Mouse (Mus musculus): Measurements from ENCODE around the gene Olfr736. TPM values are rescaled to one million over a fixed set of nuclear protein-coding genes. Genes with fewer than 3 reads are reported as not detected.

Gene Olfr736
- polyA plus RNA-seq (2014; fragmentation: Illumina TruSeq; extraction: RNeasy Lipid Tissue Mini Kit (QIAGEN cat#74804); ENCODE audit: low read depth, low replicate concordance): not detected

GRCm38 (mm10) chr14:50380863-50381262, at the start of gene Olfr736:
Gene Olfr736 (plus strand): TSS chr14:50381163.

GRCm38 (mm10) chr14:50348796-50349195, 32.2 kb upstream of the Olfr736 start, which contains the start of gene Olfr735:
Gene Olfr735 (minus strand): TSS chr14:50348872.

GRCm38 (mm10) chr14:50357593-50357992, 23.4 kb upstream of the Olfr736 start, which contains the start of gene Tlr11:
Gene Tlr11 (plus strand): TSS chr14:50357914.

GRCm38 (mm10) chr14:50407268-50407667, 26.3 kb downstream of the Olfr736 start, which contains the start of gene Olfr738:
Gene Olfr738 (plus strand): TSS chr14:50407568.

GRCm38 (mm10) chr14:50418326-50418725, 37.4 kb downstream of the Olfr736 start, which contains the start of gene Olfr739:
Gene Olfr739 (plus strand): TSS chr14:50418626.

Other genes with a start within 250 kb of the Olfr736 start
- gene Olfr728, start 238.5 kb upstream of the Olfr736 start, polyA plus RNA-seq (2014; fragmentation: Illumina TruSeq; extraction: RNeasy Lipid Tissue Mini Kit (QIAGEN cat#74804); ENCODE audit: low read depth, low replicate concordance): not detected
- gene Olfr729, start 228.3 kb upstream of the Olfr736 start, polyA plus RNA-seq (2014; fragmentation: Illumina TruSeq; extraction: RNeasy Lipid Tissue Mini Kit (QIAGEN cat#74804); ENCODE audit: low read depth, low replicate concordance): not detected
- not detected for gene Olfr730, start 193.0 kb upstream of the Olfr736 start, polyA plus RNA-seq (2014; fragmentation: Illumina TruSeq; extraction: RNeasy Lipid Tissue Mini Kit (QIAGEN cat#74804); ENCODE audit: low read depth, low replicate concordance)
- not detected for gene Olfr731, start 139.3 kb upstream of the Olfr736 start, polyA plus RNA-seq (2014; fragmentation: Illumina TruSeq; extraction: RNeasy Lipid Tissue Mini Kit (QIAGEN cat#74804); ENCODE audit: low read depth, low replicate concordance)
- not detected for gene Olfr732, start 97.0 kb upstream of the Olfr736 start, polyA plus RNA-seq (2014; fragmentation: Illumina TruSeq; extraction: RNeasy Lipid Tissue Mini Kit (QIAGEN cat#74804); ENCODE audit: low read depth, low replicate concordance)
- not detected for gene Olfr733, start 79.6 kb upstream of the Olfr736 start, polyA plus RNA-seq (2014; fragmentation: Illumina TruSeq; extraction: RNeasy Lipid Tissue Mini Kit (QIAGEN cat#74804); ENCODE audit: low read depth, low replicate concordance)
- gene Olfr734, start 54.4 kb upstream of the Olfr736 start, polyA plus RNA-seq (2014; fragmentation: Illumina TruSeq; extraction: RNeasy Lipid Tissue Mini Kit (QIAGEN cat#74804); ENCODE audit: low read depth, low replicate concordance): not detected
- gene Olfr735, start 32.3 kb upstream of the Olfr736 start, polyA plus RNA-seq (2014; fragmentation: Illumina TruSeq; extraction: RNeasy Lipid Tissue Mini Kit (QIAGEN cat#74804); ENCODE audit: low read depth, low replicate concordance): not detected
- 1.4 TPM for gene Tlr11, start 23.2 kb upstream of the Olfr736 start, polyA plus RNA-seq (2014; fragmentation: Illumina TruSeq; extraction: RNeasy Lipid Tissue Mini Kit (QIAGEN cat#74804); ENCODE audit: low read depth, low replicate concordance)
- not detected for gene Olfr738, start 26.4 kb downstream of the Olfr736 start, polyA plus RNA-seq (2014; fragmentation: Illumina TruSeq; extraction: RNeasy Lipid Tissue Mini Kit (QIAGEN cat#74804); ENCODE audit: low read depth, low replicate concordance)
- not detected for gene Olfr739, start 37.5 kb downstream of the Olfr736 start, polyA plus RNA-seq (2014; fragmentation: Illumina TruSeq; extraction: RNeasy Lipid Tissue Mini Kit (QIAGEN cat#74804); ENCODE audit: low read depth, low replicate concordance)
- gene Olfr740, start 64.4 kb downstream of the Olfr736 start, polyA plus RNA-seq (2014; fragmentation: Illumina TruSeq; extraction: RNeasy Lipid Tissue Mini Kit (QIAGEN cat#74804); ENCODE audit: low read depth, low replicate concordance): not detected
- not detected for gene Olfr741, start 91.6 kb downstream of the Olfr736 start, polyA plus RNA-seq (2014; fragmentation: Illumina TruSeq; extraction: RNeasy Lipid Tissue Mini Kit (QIAGEN cat#74804); ENCODE audit: low read depth, low replicate concordance)
- not detected for gene Olfr742, start 122.4 kb downstream of the Olfr736 start, polyA plus RNA-seq (2014; fragmentation: Illumina TruSeq; extraction: RNeasy Lipid Tissue Mini Kit (QIAGEN cat#74804); ENCODE audit: low read depth, low replicate concordance)
- gene Olfr743, start 140.7 kb downstream of the Olfr736 start, polyA plus RNA-seq (2014; fragmentation: Illumina TruSeq; extraction: RNeasy Lipid Tissue Mini Kit (QIAGEN cat#74804); ENCODE audit: low read depth, low replicate concordance): not detected
- gene Olfr744, start 233.7 kb downstream of the Olfr736 start, polyA plus RNA-seq (2014; fragmentation: Illumina TruSeq; extraction: RNeasy Lipid Tissue Mini Kit (QIAGEN cat#74804); ENCODE audit: low read depth, low replicate concordance): not detected

Measured in sigmoid colon, adult 10 weeks (tissue).